Mouse (Mus musculus): ENCODE measurements around the gene Rpl23. TPM values are rescaled to one million over a fixed set of nuclear protein-coding genes. Genes with fewer than 3 reads are reported as not detected.

The Rpl23 gene
- polyA plus RNA-seq, 1 experiment from 2014 or later: 363 TPM

DNA sequence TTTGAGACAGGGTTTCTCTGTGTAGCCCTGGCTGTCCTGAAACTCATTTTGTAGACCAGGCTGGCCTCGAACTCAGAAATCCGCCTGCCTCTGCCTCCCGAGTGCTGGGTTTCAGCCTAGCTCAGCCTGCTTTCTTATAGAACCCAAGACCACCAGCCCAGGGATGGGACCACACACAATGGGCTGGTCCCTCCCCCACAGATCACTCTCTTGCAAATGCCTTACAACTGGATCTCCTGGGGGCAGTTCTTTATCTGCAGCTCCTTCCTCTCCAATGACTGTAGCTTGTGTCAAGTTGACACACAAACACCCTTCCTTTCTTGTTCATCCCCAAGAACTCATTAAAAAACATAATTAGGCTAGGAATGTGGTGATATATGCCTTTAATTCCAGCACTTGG lies 5.7 kb upstream of the Rpl23 start:
- no peak for DNase-seq
- WGBS: 92% methylated on average over 3 of the region's 3 CpGs
- Histone ChIP-seq H3K27ac (replicated peaks; ENCODE audit: low read depth, low read length) (no peak overlapping the region), H3K27me3 (ENCODE audit: control insufficient read depth, insufficient read depth, low read length) (no peaks in the 10 kb centered on the region), H3K9ac (replicated peaks; ENCODE audit: low read length) (no peak overlapping the region), H3K36me3 (ENCODE audit: control insufficient read depth, insufficient read depth, low read length) (no peaks in the 10 kb centered on the region), H3K9me3 (ENCODE audit: control insufficient read depth, low read length) (no peaks in the 10 kb centered on the region), H3K4me3 (replicated peaks; ENCODE audit: low read depth, low read length) (no peak overlapping the region), H3K4me2 (ENCODE audit: low read length) (no peak overlapping the region), H3K4me1 (ENCODE audit: control insufficient read depth, insufficient read depth, low read length) (no peaks in the 10 kb centered on the region; the same call in 1 of the 2 replicates)
- ATAC-seq (ENCODE audit: low FRiP score, low TSS enrichment): no peak

DNA sequence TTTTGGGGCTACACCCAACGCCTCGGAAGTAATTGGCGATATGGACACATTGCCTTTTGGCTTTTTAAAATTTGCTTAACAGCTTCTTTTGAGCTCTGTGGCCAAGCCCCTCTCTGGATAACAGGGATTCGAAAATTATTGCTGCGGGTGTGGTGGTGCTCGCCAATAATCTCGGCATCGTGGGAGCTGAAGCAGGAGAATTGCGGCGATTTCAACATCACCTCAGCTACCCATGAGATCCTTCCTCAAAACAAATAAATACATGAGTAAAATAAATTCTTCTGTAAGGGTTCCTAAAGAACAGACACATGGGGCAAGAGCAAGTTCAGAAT lies 293 bp upstream of the Rpl23 start:
- DNase-seq (no peak), ATAC-seq (ENCODE audit: low FRiP score, low TSS enrichment) (no peak)
- H3K9me3 ChIP-seq (ENCODE audit: control insufficient read depth, low read length): no peaks in the 10 kb centered on the region
- no peaks in the 10 kb centered on the region for H3K27me3 ChIP-seq (ENCODE audit: control insufficient read depth, insufficient read depth, low read length)
- WGBS: 1% methylated on average over 10 of the region's 10 CpGs
- H3K4me2 ChIP-seq (ENCODE audit: low read length): peak overlapping the region; percentile 78
- peak overlapping the region; percentile 15; the same call in 1 of the 2 replicates for H3K27ac ChIP-seq (replicated peaks; ENCODE audit: low read depth, low read length)
- H3K4me3 ChIP-seq (replicated peaks; ENCODE audit: low read depth, low read length): peak overlapping the region; percentile 90
- H3K4me1 ChIP-seq (ENCODE audit: control insufficient read depth, insufficient read depth, low read length): peaks cover 9% of the 10 kb centered on the region; the same call in 1 of the 2 replicates
- H3K9ac ChIP-seq (replicated peaks; ENCODE audit: low read length): peak overlapping the region; percentile 52
- peaks cover 32% of the 10 kb centered on the region for H3K36me3 ChIP-seq (ENCODE audit: control insufficient read depth, insufficient read depth, low read length)

DNA sequence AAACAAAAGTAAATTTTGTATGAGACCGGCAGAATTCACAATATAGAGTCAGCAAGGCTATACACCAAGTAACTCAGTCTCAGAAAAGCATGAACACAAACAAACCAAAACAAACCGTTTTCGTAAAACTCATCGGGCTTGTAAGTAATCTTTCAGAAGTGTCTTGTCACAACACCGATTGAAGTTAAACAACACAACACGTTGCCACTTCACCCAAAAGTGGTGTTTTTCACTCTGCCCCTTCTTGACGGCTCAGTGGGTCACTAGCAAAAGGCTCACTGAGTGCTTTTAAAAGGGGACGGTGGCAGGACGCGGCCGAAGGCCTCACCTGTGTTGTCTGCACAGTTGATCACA lies 782 bp downstream of the Rpl23 start:
- Histone ChIP-seq H3K9me3 (ENCODE audit: control insufficient read depth, low read length) (no peaks in the 10 kb centered on the region), H3K4me2 (ENCODE audit: low read length) (peak overlapping the region; percentile 78), H3K27me3 (ENCODE audit: control insufficient read depth, insufficient read depth, low read length) (no peaks in the 10 kb centered on the region), H3K27ac (replicated peaks; ENCODE audit: low read depth, low read length) (peak overlapping the region; percentile 82), H3K9ac (replicated peaks; ENCODE audit: low read length) (peak overlapping the region; percentile 95), H3K4me3 (replicated peaks; ENCODE audit: low read depth, low read length) (peak overlapping the region; percentile 90), H3K4me1 (ENCODE audit: control insufficient read depth, insufficient read depth, low read length) (peaks cover 9% of the 10 kb centered on the region; the same call in 1 of the 2 replicates), H3K36me3 (ENCODE audit: control insufficient read depth, insufficient read depth, low read length) (peaks cover 42% of the 10 kb centered on the region)
- 3% methylated on average over 11 of the region's 11 CpGs for WGBS
- ATAC-seq (ENCODE audit: low FRiP score, low TSS enrichment) (no peak), DNase-seq (no peak)

- Histone ChIP-seq H3K4me3 (replicated peaks; ENCODE audit: low read depth, low read length) (0 out of 2 replicates have a peak overlapping the region, but pooled peaks have one; percentile 90), H3K4me2 (ENCODE audit: low read length) (peak overlapping the region; percentile 78), H3K27ac (replicated peaks; ENCODE audit: low read depth, low read length) (no peak overlapping the region), H3K27me3 (ENCODE audit: control insufficient read depth, insufficient read depth, low read length) (no peaks in the 10 kb centered on the region), H3K36me3 (ENCODE audit: control insufficient read depth, insufficient read depth, low read length) (peaks cover 53% of the 10 kb centered on the region), H3K4me1 (ENCODE audit: control insufficient read depth, insufficient read depth, low read length) (peaks cover 9% of the 10 kb centered on the region; the same call in 1 of the 2 replicates), H3K9ac (replicated peaks; ENCODE audit: low read length) (no peak overlapping the region), H3K9me3 (ENCODE audit: control insufficient read depth, low read length) (no peaks in the 10 kb centered on the region)
- 93% methylated on average over 2 of the region's 2 CpGs for WGBS
- no peak for ATAC-seq (ENCODE audit: low FRiP score, low TSS enrichment)
- DNase-seq: no peak
These were observed 2.1 kb downstream of the Rpl23 start for GRCm38 (mm10) chr11:97779968-97780701.

DNA sequence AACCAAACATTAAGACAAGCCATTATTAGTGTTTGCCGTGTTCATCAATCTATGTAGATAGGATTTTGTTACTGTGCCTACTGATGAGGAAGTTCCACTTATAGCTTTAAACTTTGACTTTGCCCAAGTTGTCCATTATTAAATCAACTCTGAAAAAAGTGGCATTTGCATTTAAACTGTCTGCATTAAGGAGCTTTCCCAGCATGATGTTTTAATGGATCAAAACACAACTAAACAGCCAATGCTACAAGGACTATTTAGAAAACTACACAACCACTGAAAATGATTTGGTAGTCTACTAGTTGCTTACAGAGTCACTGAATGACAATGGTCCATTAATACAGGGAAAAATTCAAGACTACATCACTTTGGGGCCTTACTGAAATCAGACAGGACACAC lies 3.3 kb downstream of the Rpl23 start:
- DNase-seq (no peak), ATAC-seq (ENCODE audit: low FRiP score, low TSS enrichment) (no peak)
- H3K9me3 ChIP-seq (ENCODE audit: control insufficient read depth, low read length): no peaks in the 10 kb centered on the region
- H3K36me3 ChIP-seq (ENCODE audit: control insufficient read depth, insufficient read depth, low read length): peaks cover 58% of the 10 kb centered on the region
- H3K4me1 ChIP-seq (ENCODE audit: control insufficient read depth, insufficient read depth, low read length): peaks cover 9% of the 10 kb centered on the region; the same call in 1 of the 2 replicates
- H3K4me3 ChIP-seq (replicated peaks; ENCODE audit: low read depth, low read length): no peak overlapping the region
- H3K27ac ChIP-seq (replicated peaks; ENCODE audit: low read depth, low read length): no peak overlapping the region
- WGBS: 100% methylated on average over 1 of the region's 1 CpGs
- H3K4me2 ChIP-seq (ENCODE audit: low read length): no peak overlapping the region
- no peaks in the 10 kb centered on the region for H3K27me3 ChIP-seq (ENCODE audit: control insufficient read depth, insufficient read depth, low read length)
- no peak overlapping the region for H3K9ac ChIP-seq (replicated peaks; ENCODE audit: low read length)

GRCm38 (mm10) chr11:97777129-97777529 lies 5.1 kb downstream of the Rpl23 start:
- H3K4me1 ChIP-seq (ENCODE audit: control insufficient read depth, insufficient read depth, low read length): peaks cover 9% of the 10 kb centered on the region; the same call in 1 of the 2 replicates
- 55% methylated on average over 2 of the region's 2 CpGs for WGBS
- H3K9me3 ChIP-seq (ENCODE audit: control insufficient read depth, low read length): no peaks in the 10 kb centered on the region
- no peak overlapping the region for H3K9ac ChIP-seq (replicated peaks; ENCODE audit: low read length)
- no peak overlapping the region for H3K4me2 ChIP-seq (ENCODE audit: low read length)
- no peaks in the 10 kb centered on the region for H3K27me3 ChIP-seq (ENCODE audit: control insufficient read depth, insufficient read depth, low read length)
- H3K27ac ChIP-seq (replicated peaks; ENCODE audit: low read depth, low read length): no peak overlapping the region
- H3K4me3 ChIP-seq (replicated peaks; ENCODE audit: low read depth, low read length): no peak overlapping the region
- H3K36me3 ChIP-seq (ENCODE audit: control insufficient read depth, insufficient read depth, low read length): peaks cover 58% of the 10 kb centered on the region
- ATAC-seq (ENCODE audit: low FRiP score, low TSS enrichment) (no peak), DNase-seq (peak; percentile 50)

DNA sequence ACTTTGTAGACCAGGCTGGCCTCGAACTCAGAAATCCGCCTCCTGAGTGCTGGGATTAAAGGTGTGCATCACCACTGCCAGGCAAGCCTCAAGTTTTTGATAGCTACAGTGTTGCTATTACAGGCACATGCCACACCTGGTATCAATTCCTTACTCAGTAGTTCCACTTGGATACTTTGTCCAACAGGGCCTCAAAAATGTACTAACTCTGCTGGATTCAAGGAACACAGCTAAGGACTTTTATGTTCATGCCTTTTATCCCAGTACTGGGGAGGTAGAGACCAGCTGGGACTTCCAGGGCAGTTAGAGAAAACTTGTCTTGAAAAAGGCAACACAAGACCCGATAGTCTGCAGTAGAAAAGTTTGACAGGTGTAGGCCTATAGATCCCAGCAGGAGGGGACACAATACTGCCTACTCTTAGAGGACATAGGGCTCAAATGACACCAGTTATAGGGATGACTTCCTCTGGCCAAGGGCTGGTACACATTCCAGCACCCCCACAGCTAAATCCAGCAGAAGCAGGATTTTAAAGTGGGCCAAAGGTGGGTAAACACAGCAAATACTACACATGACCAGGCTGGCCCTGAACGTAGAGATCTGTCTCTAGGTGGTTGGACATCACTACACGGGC lies 5.6 kb downstream of the Rpl23 start:
- Histone ChIP-seq H3K4me3 (replicated peaks; ENCODE audit: low read depth, low read length) (no peak overlapping the region), H3K36me3 (ENCODE audit: control insufficient read depth, insufficient read depth, low read length) (peaks cover 58% of the 10 kb centered on the region), H3K27ac (replicated peaks; ENCODE audit: low read depth, low read length) (no peak overlapping the region), H3K4me2 (ENCODE audit: low read length) (no peak overlapping the region), H3K27me3 (ENCODE audit: control insufficient read depth, insufficient read depth, low read length) (no peaks in the 10 kb centered on the region), H3K9ac (replicated peaks; ENCODE audit: low read length) (no peak overlapping the region), H3K9me3 (ENCODE audit: control insufficient read depth, low read length) (no peaks in the 10 kb centered on the region), H3K4me1 (ENCODE audit: control insufficient read depth, insufficient read depth, low read length) (peaks cover 9% of the 10 kb centered on the region; the same call in 1 of the 2 replicates)
- ATAC-seq (ENCODE audit: low FRiP score, low TSS enrichment) (no peak), DNase-seq (no peak)
- WGBS: 61% methylated on average over 5 of the region's 5 CpGs

DNA sequence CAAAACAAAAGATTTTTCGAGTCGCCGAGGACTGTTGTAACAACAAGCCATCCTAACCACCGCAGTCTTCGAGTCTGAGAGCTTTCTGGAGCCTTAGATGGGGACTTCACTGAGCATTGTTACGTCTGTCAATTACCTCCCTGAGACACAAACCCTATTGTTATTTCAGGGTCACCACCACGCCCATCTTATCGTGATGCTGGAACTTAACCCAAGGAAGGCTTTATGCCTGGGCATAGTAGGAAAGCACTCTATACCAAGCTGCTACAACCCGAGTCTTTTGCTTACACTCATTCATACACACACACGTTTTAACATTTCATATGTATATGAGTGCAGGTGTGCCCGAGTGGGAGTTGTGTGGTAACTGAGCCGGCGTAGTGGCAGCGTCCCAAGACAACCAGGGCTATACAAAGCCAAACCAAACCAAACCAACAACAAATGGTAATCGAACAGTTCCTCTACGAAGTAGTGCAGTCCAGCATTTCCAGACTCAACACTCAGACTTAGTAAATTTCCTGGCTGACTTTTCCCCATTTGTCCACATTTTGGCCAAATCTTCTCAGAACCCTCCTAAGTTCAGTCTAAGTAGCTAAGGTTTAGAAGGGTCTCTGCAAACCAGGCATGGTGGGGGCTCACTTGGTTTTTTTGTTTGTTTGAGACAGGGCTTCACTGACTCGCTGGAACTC lies 6.3 kb downstream of the Rpl23 start, which contains the start of gene 1700001P01Rik:
TSS of gene 1700001P01Rik (minus strand) at position 111 of the 689 bp plus-strand sequence.
- Histone ChIP-seq H3K36me3 (ENCODE audit: control insufficient read depth, insufficient read depth, low read length) (peaks cover 57% of the 10 kb centered on the region), H3K9ac (replicated peaks; ENCODE audit: low read length) (no peak within 1 kb of the TSS), H3K27ac (replicated peaks; ENCODE audit: low read depth, low read length) (no peak within 1 kb of the TSS), H3K27me3 (ENCODE audit: control insufficient read depth, insufficient read depth, low read length) (no peaks in the 10 kb centered on the region), H3K4me1 (ENCODE audit: control insufficient read depth, insufficient read depth, low read length) (peaks cover 5% of the 10 kb centered on the region; the same call in 1 of the 2 replicates), H3K4me2 (ENCODE audit: low read length) (no peak within 1 kb of the TSS), H3K9me3 (ENCODE audit: control insufficient read depth, low read length) (no peaks in the 10 kb centered on the region), H3K4me3 (replicated peaks; ENCODE audit: low read depth, low read length) (no peak within 1 kb of the TSS)
- WGBS: 41% methylated on average over 17 of the region's 17 CpGs
- ATAC-seq (ENCODE audit: low FRiP score, low TSS enrichment): no peak
- no peak for DNase-seq

Measured in midbrain, embryonic 14.5 days (tissue).